Mouse (Mus musculus): ENCODE results near the gene Dnase1l3. TPM values are rescaled to one million over a fixed set of nuclear protein-coding genes. Genes with fewer than 3 reads are reported as not detected.

Gene Dnase1l3
- polyA plus RNA-seq, 1 experiment from 2014 or later: 0.04 TPM

DNA sequence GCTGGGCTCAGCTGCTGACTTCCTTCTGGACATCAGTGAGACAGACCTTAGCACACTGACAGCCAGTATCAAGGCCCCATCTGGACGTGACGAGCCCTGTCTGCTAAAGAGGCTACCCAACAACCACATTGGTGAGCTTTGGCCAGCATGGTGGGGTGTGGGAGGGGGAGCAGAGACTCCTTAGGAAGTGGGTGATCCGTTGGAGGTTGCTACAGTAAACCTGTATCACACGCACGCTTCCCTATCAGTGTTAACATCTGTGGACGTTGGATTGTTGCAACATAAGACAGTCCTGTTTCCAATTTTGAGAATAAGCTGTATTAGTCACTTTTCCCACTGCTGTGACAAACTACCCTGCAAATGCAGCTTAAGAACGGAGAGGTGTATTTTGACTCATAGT, 65.3 kb downstream of the Dnase1l3 start:
- 75% methylated on average over 7 of the region's 7 CpGs for WGBS
- Histone ChIP-seq H3K4me3 (no peak overlapping the region), H3K9me3 (replicated peaks) (no peaks in the 10 kb centered on the region), H3K4me1 (replicated peaks) (0 out of 2 replicates have a peak, but pooled peaks cover 4% of the 10 kb centered on the region), H3K27ac (ENCODE audit: poor library complexity, severe bottlenecking) (no peak overlapping the region), H3K4me2 (no peak overlapping the region), H3K27me3 (replicated peaks) (no peaks in the 10 kb centered on the region), H3K36me3 (peaks cover 89% of the 10 kb centered on the region), H3K9ac (no peak overlapping the region)
- no peak for ATAC-seq (ENCODE audit: insufficient number of reproducible peaks, low FRiP score)

- Histone ChIP-seq H3K27ac (ENCODE audit: poor library complexity, severe bottlenecking) (no peak overlapping the region), H3K27me3 (replicated peaks) (no peaks in the 10 kb centered on the region), H3K9me3 (replicated peaks) (no peaks in the 10 kb centered on the region), H3K36me3 (peaks cover 89% of the 10 kb centered on the region), H3K4me3 (no peak overlapping the region), H3K9ac (no peak overlapping the region), H3K4me1 (replicated peaks) (0 out of 2 replicates have a peak, but pooled peaks cover 4% of the 10 kb centered on the region), H3K4me2 (no peak overlapping the region)
- WGBS: 72% methylated on average over 1 of the region's 1 CpGs
- ATAC-seq (ENCODE audit: insufficient number of reproducible peaks, low FRiP score): no peak
These were observed 66.0 kb downstream of the Dnase1l3 start for GRCm38 (mm10) chr14:7928362-7928761.

DNA sequence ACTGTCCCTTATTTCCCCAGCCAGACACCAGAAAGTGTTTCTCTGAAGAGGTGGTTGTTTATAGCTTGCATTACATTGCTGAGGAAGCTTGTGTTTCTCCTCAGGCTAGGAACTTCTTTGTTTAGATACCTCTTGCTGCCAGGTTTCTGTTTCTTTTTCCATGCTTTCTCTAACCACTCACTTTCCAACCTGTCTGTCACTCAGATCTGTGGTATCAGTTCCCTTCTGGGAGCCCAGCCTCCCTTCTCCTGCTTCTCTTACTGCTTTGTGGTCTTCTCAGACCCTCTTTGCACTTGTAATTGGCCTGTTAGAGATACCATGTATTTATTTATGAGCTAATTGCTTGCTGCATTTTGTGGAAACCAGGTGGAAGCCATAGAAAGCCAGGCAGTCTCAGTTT, 70.7 kb downstream of the Dnase1l3 start:
- no peaks in the 10 kb centered on the region for H3K4me1 ChIP-seq (replicated peaks)
- H3K27me3 ChIP-seq (replicated peaks): no peaks in the 10 kb centered on the region
- no peak overlapping the region for H3K9ac ChIP-seq
- H3K9me3 ChIP-seq (replicated peaks): no peaks in the 10 kb centered on the region
- ATAC-seq (ENCODE audit: insufficient number of reproducible peaks, low FRiP score): no peak
- no peak overlapping the region for H3K27ac ChIP-seq (ENCODE audit: poor library complexity, severe bottlenecking)
- H3K36me3 ChIP-seq: peaks cover 86% of the 10 kb centered on the region
- no peak overlapping the region for H3K4me2 ChIP-seq
- no peak overlapping the region for H3K4me3 ChIP-seq

- H3K36me3 ChIP-seq: peaks cover 91% of the 10 kb centered on the region
- H3K4me3 ChIP-seq: no peak overlapping the region
- ATAC-seq (ENCODE audit: insufficient number of reproducible peaks, low FRiP score): no peak
- no peaks in the 10 kb centered on the region for H3K27me3 ChIP-seq (replicated peaks)
- H3K4me2 ChIP-seq: no peak overlapping the region
- no peak overlapping the region for H3K9ac ChIP-seq
- WGBS: 85% methylated on average over 5 of the region's 5 CpGs
- H3K27ac ChIP-seq (ENCODE audit: poor library complexity, severe bottlenecking): no peak overlapping the region
- no peaks in the 10 kb centered on the region for H3K9me3 ChIP-seq (replicated peaks)
- no peaks in the 10 kb centered on the region for H3K4me1 ChIP-seq (replicated peaks)
These were observed 72.9 kb downstream of the Dnase1l3 start for GRCm38 (mm10) chr14:7921459-7921858.

GRCm38 (mm10) chr14:7919921-7920320, 74.5 kb downstream of the Dnase1l3 start:
- Histone ChIP-seq H3K9me3 (replicated peaks) (no peaks in the 10 kb centered on the region), H3K4me2 (no peak overlapping the region), H3K27ac (ENCODE audit: poor library complexity, severe bottlenecking) (no peak overlapping the region), H3K9ac (no peak overlapping the region), H3K4me1 (replicated peaks) (no peaks in the 10 kb centered on the region), H3K27me3 (replicated peaks) (no peaks in the 10 kb centered on the region), H3K4me3 (no peak overlapping the region), H3K36me3 (peaks cover 90% of the 10 kb centered on the region)
- 69% methylated on average over 4 of the region's 4 CpGs for WGBS
- no peak for ATAC-seq (ENCODE audit: insufficient number of reproducible peaks, low FRiP score)

DNA sequence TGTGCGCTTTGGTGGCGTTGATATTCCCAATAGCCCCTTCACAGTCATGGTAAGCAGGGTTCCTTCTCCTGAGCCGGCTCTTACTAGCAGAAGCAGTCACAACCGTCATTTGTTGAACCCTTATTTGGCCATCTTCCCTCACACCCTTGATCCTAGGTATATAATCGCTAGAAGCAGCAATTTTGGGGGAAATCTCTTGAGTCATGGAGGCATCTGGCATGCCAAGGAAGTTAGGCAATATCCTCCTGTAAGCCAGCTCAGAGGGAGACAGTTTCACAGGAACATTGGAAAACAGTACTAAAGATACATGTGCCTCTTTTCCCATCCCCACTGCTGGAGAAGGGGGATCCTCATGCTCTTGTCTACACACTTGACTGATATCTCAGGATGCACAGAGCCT, 75.1 kb downstream of the Dnase1l3 start:
- Histone ChIP-seq H3K4me2 (no peak overlapping the region), H3K9me3 (replicated peaks) (no peaks in the 10 kb centered on the region), H3K27ac (ENCODE audit: poor library complexity, severe bottlenecking) (no peak overlapping the region), H3K27me3 (replicated peaks) (no peaks in the 10 kb centered on the region), H3K4me3 (no peak overlapping the region), H3K9ac (no peak overlapping the region), H3K4me1 (replicated peaks) (peaks cover 2% of the 10 kb centered on the region; the same call in 1 of the 2 replicates), H3K36me3 (peaks cover 92% of the 10 kb centered on the region)
- WGBS: 83% methylated on average over 5 of the region's 5 CpGs
- ATAC-seq (ENCODE audit: insufficient number of reproducible peaks, low FRiP score): no peak

DNA sequence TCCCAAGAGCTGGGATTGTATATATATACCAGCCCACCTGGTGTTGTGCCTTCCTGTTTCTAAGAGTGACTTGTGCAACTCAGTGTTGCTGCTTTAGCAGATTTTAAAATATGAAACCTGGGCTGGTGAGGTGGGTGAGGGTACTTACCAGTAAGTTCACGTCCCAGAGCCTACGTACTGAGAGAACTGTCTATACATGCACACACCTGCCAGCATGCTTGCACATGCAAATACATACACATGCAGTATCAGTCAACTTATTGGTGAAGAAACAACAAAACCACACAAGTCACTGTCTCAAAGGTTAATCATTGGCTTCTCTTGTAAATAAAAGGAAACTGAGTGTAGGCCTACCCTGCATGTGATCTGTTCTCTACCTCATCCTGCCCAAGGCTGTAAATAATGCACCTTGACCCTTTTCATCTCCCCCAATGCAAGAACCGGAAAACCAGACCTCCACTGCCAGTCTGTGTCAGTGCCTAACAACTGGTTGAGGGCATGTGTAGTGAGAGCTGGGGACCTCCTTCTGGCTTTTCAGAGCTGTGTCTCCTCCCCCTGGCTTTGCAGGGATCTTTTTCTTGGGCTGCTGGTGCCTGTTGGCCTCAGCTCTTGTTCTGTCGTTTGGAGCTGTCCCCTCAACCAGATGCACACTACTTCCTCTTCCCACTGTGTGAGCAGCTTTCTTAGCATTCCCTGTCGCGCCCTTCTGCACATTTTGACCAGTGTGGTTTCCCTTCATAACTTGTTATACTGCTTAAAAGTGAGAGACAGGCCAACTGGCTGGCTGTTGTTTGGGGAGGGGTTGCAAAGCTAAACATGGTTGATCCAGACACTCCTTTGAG, 76.0 kb downstream of the Dnase1l3 start:
- H3K27me3 ChIP-seq (replicated peaks): no peaks in the 10 kb centered on the region
- H3K9ac ChIP-seq: no peak overlapping the region
- H3K27ac ChIP-seq (ENCODE audit: poor library complexity, severe bottlenecking): no peak overlapping the region
- H3K4me3 ChIP-seq: no peak overlapping the region
- H3K9me3 ChIP-seq (replicated peaks): no peaks in the 10 kb centered on the region
- 82% methylated on average over 6 of the region's 6 CpGs for WGBS
- peaks cover 12% of the 10 kb centered on the region; the same call in 1 of the 2 replicates for H3K4me1 ChIP-seq (replicated peaks)
- no peak for ATAC-seq (ENCODE audit: insufficient number of reproducible peaks, low FRiP score)
- peaks cover 91% of the 10 kb centered on the region for H3K36me3 ChIP-seq
- no peak overlapping the region for H3K4me2 ChIP-seq

Other genes with a start within 250 kb of the Dnase1l3 start
- gene Gm26661, start 203.0 kb downstream of the Dnase1l3 start, polyA plus RNA-seq (2016; fragmentation: Nextera tagmentation; extraction: Ambion mirVana): not detected in 2 replicates
- gene Flnb, start 176.6 kb downstream of the Dnase1l3 start, polyA plus RNA-seq (2016; fragmentation: Nextera tagmentation; extraction: Ambion mirVana): 15.1 and 28.3 TPM in 2 replicates
- gene Gm45521, start 37.3 kb downstream of the Dnase1l3 start, polyA plus RNA-seq (2016; fragmentation: Nextera tagmentation; extraction: Ambion mirVana): not detected in 2 replicates
- gene Abhd6, start 8.3 kb upstream of the Dnase1l3 start, polyA plus RNA-seq (2016; fragmentation: Nextera tagmentation; extraction: Ambion mirVana): 9.9 and 10.1 TPM in 2 replicates
- gene Rpp14, start 85.8 kb upstream of the Dnase1l3 start, polyA plus RNA-seq (2016; fragmentation: Nextera tagmentation; extraction: Ambion mirVana): 42.2 and 42.6 TPM in 2 replicates
- gene Pxk, start 103.6 kb upstream of the Dnase1l3 start, polyA plus RNA-seq (2016; fragmentation: Nextera tagmentation; extraction: Ambion mirVana): 25.5 and 27.7 TPM in 2 replicates
- 452 and 456 TPM in 2 replicates for gene Pdhb, start 178.5 kb upstream of the Dnase1l3 start, polyA plus RNA-seq (2016; fragmentation: Nextera tagmentation; extraction: Ambion mirVana)
- gene Kctd6, start 219.6 kb upstream of the Dnase1l3 start, polyA plus RNA-seq (2016; fragmentation: Nextera tagmentation; extraction: Ambion mirVana): 10.9 and 11.5 TPM in 2 replicates

Data from heart, embryonic 12.5 days (tissue).